Mouse (Mus musculus): ENCODE results near the gene Moap1. TPM values are rescaled to one million over a fixed set of nuclear protein-coding genes. Genes with fewer than 3 reads are reported as not detected.

Gene Moap1
- polyA plus RNA-seq, 1 experiment: 5.9 TPM

- TF ChIP-seq CEBPB (IDR thresholded peaks at IDR 0.05; ENCODE audit: insufficient read depth, poor library complexity, severe bottlenecking) (no peak), TCF3 (IDR thresholded peaks at IDR 0.05; ENCODE audit: insufficient read length, low read depth) (no peak)
- peaks cover 28% of the 10 kb centered on the region for H3K36me3 ChIP-seq (ENCODE audit: control insufficient read depth, insufficient read depth)
These were observed 39.4 kb upstream of the Moap1 start for GRCm38 (mm10) chr12:102782841-102783240.

GRCm38 (mm10) chr12:102779452-102779851 lies 36.0 kb upstream of the Moap1 start:
- TF ChIP-seq CEBPB (IDR thresholded peaks at IDR 0.05; ENCODE audit: insufficient read depth, poor library complexity, severe bottlenecking) (no peak), TCF3 (IDR thresholded peaks at IDR 0.05; ENCODE audit: insufficient read length, low read depth) (no peak), MAX (IDR thresholded peaks at IDR 0.05; ENCODE audit: low read depth) (no peak)
- Histone ChIP-seq H3K36me3 (ENCODE audit: control insufficient read depth, insufficient read depth) (peaks cover 10% of the 10 kb centered on the region), H3K4me2 (ENCODE audit: low read depth) (no peak overlapping the region), H3K27me3 (ENCODE audit: control insufficient read depth, insufficient read depth, insufficient read length) (no peaks in the 10 kb centered on the region), H3K79me2 (ENCODE audit: control insufficient read depth, insufficient read depth) (no peaks in the 10 kb centered on the region), H3ac (ENCODE audit: control insufficient read depth, insufficient read length) (no peak overlapping the region), H3K4me3 (no peak overlapping the region)

More at GRCm38 (mm10) chr12:102782841-102783240, 39.4 kb upstream of the Moap1 start:
- no peak overlapping the region for H3K4me2 ChIP-seq (ENCODE audit: low read depth)
- H3K27me3 ChIP-seq (ENCODE audit: control insufficient read depth, insufficient read depth, insufficient read length): no peaks in the 10 kb centered on the region
- no peaks in the 10 kb centered on the region for H3K79me2 ChIP-seq (ENCODE audit: control insufficient read depth, insufficient read depth)
- H3K4me3 ChIP-seq: no peak overlapping the region
- H3ac ChIP-seq (ENCODE audit: control insufficient read depth, insufficient read length): no peak overlapping the region

- H3K36me3 ChIP-seq (ENCODE audit: control insufficient read depth, insufficient read depth): peaks cover 10% of the 10 kb centered on the region
These were observed 34.7 kb upstream of the Moap1 start for GRCm38 (mm10) chr12:102778151-102778550.

GRCm38 (mm10) chr12:102776035-102776434 lies 32.6 kb upstream of the Moap1 start:
- peaks cover 10% of the 10 kb centered on the region for H3K36me3 ChIP-seq (ENCODE audit: control insufficient read depth, insufficient read depth)
- no peak overlapping the region for H3ac ChIP-seq (ENCODE audit: control insufficient read depth, insufficient read length)
- H3K4me2 ChIP-seq (ENCODE audit: low read depth): no peak overlapping the region
- H3K79me2 ChIP-seq (ENCODE audit: control insufficient read depth, insufficient read depth): no peaks in the 10 kb centered on the region
- H3K27me3 ChIP-seq (ENCODE audit: control insufficient read depth, insufficient read depth, insufficient read length): no peaks in the 10 kb centered on the region
- no peak for TF ChIP-seq TCF12 (IDR thresholded peaks at IDR 0.05; ENCODE audit: insufficient read depth, poor library complexity, severe bottlenecking)
- no peak for TF ChIP-seq MAX (IDR thresholded peaks at IDR 0.05; ENCODE audit: low read depth)
- no peak for TF ChIP-seq REST (IDR thresholded peaks at IDR 0.05; ENCODE audit: insufficient read depth, insufficient read length)
- no peak for TF ChIP-seq TCF3 (IDR thresholded peaks at IDR 0.05; ENCODE audit: insufficient read length, low read depth)
- TF ChIP-seq POLR2A (IDR thresholded peaks at IDR 0.05; ENCODE audit: insufficient read length, low read depth): no peak
- TF ChIP-seq SRF (IDR thresholded peaks at IDR 0.05; ENCODE audit: control insufficient read depth, insufficient read length, low read depth): no peak
- TF ChIP-seq E2F4 (IDR thresholded peaks at IDR 0.05; ENCODE audit: insufficient read depth): no peak
- H3K4me3 ChIP-seq: no peak overlapping the region

More at GRCm38 (mm10) chr12:102778151-102778550, 34.7 kb upstream of the Moap1 start:
- no peak overlapping the region for H3K4me3 ChIP-seq
- H3K27me3 ChIP-seq (ENCODE audit: control insufficient read depth, insufficient read depth, insufficient read length): no peaks in the 10 kb centered on the region
- H3ac ChIP-seq (ENCODE audit: control insufficient read depth, insufficient read length): no peak overlapping the region
- H3K4me2 ChIP-seq (ENCODE audit: low read depth): no peak overlapping the region
- no peaks in the 10 kb centered on the region for H3K79me2 ChIP-seq (ENCODE audit: control insufficient read depth, insufficient read depth)
- TF ChIP-seq MYOD1 (IDR thresholded peaks at IDR 0.05; ENCODE audit: control insufficient read depth in 1 of 3, insufficient read length in 2 of 3, low read depth in 2 of 3) (no peak), TCF12 (IDR thresholded peaks at IDR 0.05; ENCODE audit: insufficient read depth, poor library complexity, severe bottlenecking) (no peak), REST (IDR thresholded peaks at IDR 0.05; ENCODE audit: insufficient read depth, insufficient read length) (no peak), MAX (IDR thresholded peaks at IDR 0.05; ENCODE audit: low read depth) (no peak), MYOG (IDR thresholded peaks at IDR 0.05; ENCODE audit: control insufficient read depth in 1 of 3, insufficient read depth in 1 of 3, insufficient read length in 2 of 3, low read depth in 2 of 3) (no peak), POLR2AphosphoS2 (IDR thresholded peaks at IDR 0.05; ENCODE audit: insufficient read length, low read depth) (no peak), E2F4 (IDR thresholded peaks at IDR 0.05; ENCODE audit: insufficient read depth) (no peak), USF1 (IDR thresholded peaks at IDR 0.05; ENCODE audit: low read depth) (no peak), POLR2A (IDR thresholded peaks at IDR 0.05; ENCODE audit: insufficient read length, low read depth) (no peak), CEBPB (IDR thresholded peaks at IDR 0.05; ENCODE audit: insufficient read depth, poor library complexity, severe bottlenecking) (no peak), TCF3 (IDR thresholded peaks at IDR 0.05; ENCODE audit: insufficient read length, low read depth) (no peak), SRF (IDR thresholded peaks at IDR 0.05; ENCODE audit: control insufficient read depth, insufficient read length, low read depth) (no peak)

- Histone ChIP-seq H3ac (ENCODE audit: control insufficient read depth, insufficient read length) (no peak overlapping the region), H3K4me3 (no peak overlapping the region), H3K27me3 (ENCODE audit: control insufficient read depth, insufficient read depth, insufficient read length) (no peaks in the 10 kb centered on the region), H3K79me2 (ENCODE audit: control insufficient read depth, insufficient read depth) (no peaks in the 10 kb centered on the region), H3K4me2 (ENCODE audit: low read depth) (no peak overlapping the region), H3K36me3 (ENCODE audit: control insufficient read depth, insufficient read depth) (peaks cover 14% of the 10 kb centered on the region)
- TF ChIP-seq TCF3 (IDR thresholded peaks at IDR 0.05; ENCODE audit: insufficient read length, low read depth): no peak
- no peak for TF ChIP-seq REST (IDR thresholded peaks at IDR 0.05; ENCODE audit: insufficient read depth, insufficient read length)
- TF ChIP-seq MYOD1 (IDR thresholded peaks at IDR 0.05; ENCODE audit: control insufficient read depth in 1 of 3, insufficient read length in 2 of 3, low read depth in 2 of 3): no peak
- no peak for TF ChIP-seq E2F4 (IDR thresholded peaks at IDR 0.05; ENCODE audit: insufficient read depth)
- no peak for TF ChIP-seq POLR2AphosphoS2 (IDR thresholded peaks at IDR 0.05; ENCODE audit: insufficient read length, low read depth)
- no peak for TF ChIP-seq MAX (IDR thresholded peaks at IDR 0.05; ENCODE audit: low read depth)
- TF ChIP-seq POLR2A (IDR thresholded peaks at IDR 0.05; ENCODE audit: insufficient read length, low read depth): no peak
- no peak for TF ChIP-seq SRF (IDR thresholded peaks at IDR 0.05; ENCODE audit: control insufficient read depth, insufficient read length, low read depth)
- TF ChIP-seq MYOG (IDR thresholded peaks at IDR 0.05; ENCODE audit: control insufficient read depth in 1 of 3, insufficient read depth in 1 of 3, insufficient read length in 2 of 3, low read depth in 2 of 3): no peak
- TF ChIP-seq CEBPB (IDR thresholded peaks at IDR 0.05; ENCODE audit: insufficient read depth, poor library complexity, severe bottlenecking): no peak
These were observed 29.2 kb upstream of the Moap1 start for GRCm38 (mm10) chr12:102772676-102773075.
